Mouse (Mus musculus) lung, postnatal 0 days (tissue): ENCODE measurements around the gene Mmd2. TPM values are rescaled to one million over a fixed set of nuclear protein-coding genes. Genes with fewer than 3 reads are reported as not detected.

ENCODE experiments used
- ATAC-seq: fragments of 200-750 bp; cut with Nextera tagmentation; 2 replicates; pipeline ENCODE4 v1.8.0; 2017; ENCODE audit warnings: moderate library complexity
- DNase-seq: peaks from one replicate; pipeline ENCODE4 v3.0.0-alpha.2; 2016; ENCODE audit warnings: low spot score
- H3K27ac ChIP-seq: fragments of 300-500 bp; sonication (generic); 2 replicates; pipeline ENCODE4 v1.5.1; 2014; ENCODE audit warnings: antibody characterized with exemption, mild to moderate bottlenecking, low read length, mixed read lengths
- H3K27me3 ChIP-seq: fragments of 300-500 bp; sonication (generic); replicated peaks from 2 replicates; pipeline ENCODE4 v1.6.1; 2014; ENCODE audit warnings: low read length, mixed read lengths; ENCODE audit not compliant: insufficient read depth
- H3K36me3 ChIP-seq: fragments of 300-500 bp; sonication (generic); 2 replicates; pipeline ENCODE4 v1.6.1; 2014; ENCODE audit warnings: low read length, mixed read lengths; ENCODE audit not compliant: insufficient read depth
- H3K4me1 ChIP-seq: fragments of 300-500 bp; sonication (generic); 2 replicates; pipeline ENCODE4 v1.6.1; 2014; ENCODE audit warnings: antibody characterized with exemption, low read depth, low read length, mixed read lengths; ENCODE audit not compliant: insufficient read depth
- H3K4me2 ChIP-seq: fragments of 300-500 bp; sonication (generic); replicated peaks from 2 replicates; pipeline ENCODE4 v1.6.1; 2014; ENCODE audit warnings: low read depth, mild to moderate bottlenecking, low read length, moderate library complexity, mixed read lengths
- H3K4me3 ChIP-seq: fragments of 300-500 bp; sonication (generic); 2 replicates; pipeline ENCODE4 v1.5.1; 2014; ENCODE audit warnings: low read depth, low read length
- H3K9ac ChIP-seq: fragments of 300-500 bp; sonication (generic); replicated peaks from 2 replicates; pipeline ENCODE4 v1.6.1; 2014; ENCODE audit warnings: low read depth, mild to moderate bottlenecking
- H3K9me3 ChIP-seq: fragments of 300-500 bp; sonication (generic); 2 replicates; pipeline ENCODE4 v1.6.1; 2016; ENCODE audit warnings: low read length, mixed read lengths
- CTCF ChIP-seq: IDR thresholded peaks from 2 replicates; pipeline ENCODE4 v1.5.1; 2016; ENCODE audit warnings: antibody characterized with exemption, mild to moderate bottlenecking
- EP300 ChIP-seq: IDR thresholded peaks from 2 replicates; pipeline ENCODE4 v1.6.1; 2016; ENCODE audit warnings: antibody characterized with exemption, mild to moderate bottlenecking, control low read depth
- WGBS: fragments of 180-500 bp; shearing (Covaris S2); extraction: QIAGEN DNeasy Blood & Tissue Kit; methylation state at CpG from one replicate; pipeline ENCODE4 v1.1.7; 2014; 5-methylcytosine and 5-hydroxymethylcytosine counted together
- polyA plus RNA-seq: library from polyadenylated mRNA; unstranded; fragments of >200 nt; fragmentation: Nextera tagmentation; extraction: Ambion mirVana; gene quantifications from 2 replicates; pipeline ENCODE4 v1.2.1, GENCODE M21; 2015

Mmd2 gene
- polyA plus RNA-seq, 1 experiment from 2014 or later = not detected

GRCm38 (mm10) chr5:142614513-142614912 is 5.9 kb upstream of the Mmd2 start:
- 47% methylated on average over 3 of the region's 3 CpGs for WGBS
- Histone ChIP-seq H3K27me3 (no peaks in the 10 kb centered on the region), H3K4me3 (no peak overlapping the region), H3K9ac (no peak overlapping the region), H3K36me3 (no peaks in the 10 kb centered on the region), H3K9me3 (no peaks in the 10 kb centered on the region), H3K4me1 (no peaks in the 10 kb centered on the region), H3K4me2 (no peak overlapping the region), H3K27ac (no peak overlapping the region)
- TF ChIP-seq CTCF (no peak), EP300 (no peak)
- DNase-seq (no peak), ATAC-seq (no peak)

GRCm38 (mm10) chr5:142610362-142610761 is 1.8 kb upstream of the Mmd2 start:
- H3K9ac ChIP-seq = no peak overlapping the region
- DNase-seq (no peak), ATAC-seq (no peak)
- H3K4me1 ChIP-seq = no peaks in the 10 kb centered on the region
- 69% methylated on average over 4 of the region's 4 CpGs for WGBS
- no peaks in the 10 kb centered on the region for H3K36me3 ChIP-seq
- TF ChIP-seq EP300 (no peak), CTCF (no peak)
- 0 out of 2 replicates have a peak, but pooled peaks cover 4% of the 10 kb centered on the region for H3K27me3 ChIP-seq
- no peak overlapping the region for H3K4me2 ChIP-seq
- no peak overlapping the region for H3K27ac ChIP-seq
- no peak overlapping the region for H3K4me3 ChIP-seq
- H3K9me3 ChIP-seq = no peaks in the 10 kb centered on the region

DNA sequence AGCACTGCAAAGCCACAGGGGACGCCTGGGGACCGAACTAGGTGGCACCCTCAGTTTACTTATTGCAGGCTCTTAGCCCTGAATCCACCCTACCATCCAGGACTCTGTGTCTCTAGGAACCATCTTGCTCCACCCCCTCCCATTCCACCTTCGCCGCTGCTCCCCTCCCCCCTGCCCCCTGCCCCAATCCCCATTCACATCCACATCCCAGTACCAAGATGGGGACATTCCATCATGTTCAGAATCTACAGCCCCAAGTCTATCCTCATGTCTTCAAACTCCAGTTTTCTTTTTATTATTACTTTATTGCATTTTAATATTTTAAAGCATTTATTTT is 357 bp upstream of the Mmd2 start:
- Histone ChIP-seq H3K9ac (no peak overlapping the region), H3K9me3 (no peaks in the 10 kb centered on the region), H3K27ac (no peak overlapping the region), H3K4me1 (no peaks in the 10 kb centered on the region), H3K27me3 (0 out of 2 replicates have a peak, but pooled peaks cover 4% of the 10 kb centered on the region), H3K36me3 (no peaks in the 10 kb centered on the region), H3K4me3 (0 out of 2 replicates have a peak overlapping the region, but pooled peaks have one; percentile 12), H3K4me2 (peak overlapping the region; percentile 40)
- no peak for ATAC-seq
- WGBS = 5% methylated on average over 4 of the region's 4 CpGs
- no peak for DNase-seq
- no peak for TF ChIP-seq CTCF
- no peak for TF ChIP-seq EP300

GRCm38 (mm10) chr5:142605288-142605687 is 3.3 kb downstream of the Mmd2 start:
- no peaks in the 10 kb centered on the region for H3K36me3 ChIP-seq
- ATAC-seq = no peak
- no peak overlapping the region for H3K4me3 ChIP-seq
- no peaks in the 10 kb centered on the region for H3K9me3 ChIP-seq
- no peak overlapping the region for H3K4me2 ChIP-seq
- no peak for DNase-seq
- WGBS = 87% methylated on average over 12 of the region's 12 CpGs
- no peak overlapping the region for H3K27ac ChIP-seq
- H3K27me3 ChIP-seq = 0 out of 2 replicates have a peak, but pooled peaks cover 4% of the 10 kb centered on the region
- TF ChIP-seq EP300 = no peak
- TF ChIP-seq CTCF = no peak
- no peaks in the 10 kb centered on the region for H3K4me1 ChIP-seq
- no peak overlapping the region for H3K9ac ChIP-seq

DNA sequence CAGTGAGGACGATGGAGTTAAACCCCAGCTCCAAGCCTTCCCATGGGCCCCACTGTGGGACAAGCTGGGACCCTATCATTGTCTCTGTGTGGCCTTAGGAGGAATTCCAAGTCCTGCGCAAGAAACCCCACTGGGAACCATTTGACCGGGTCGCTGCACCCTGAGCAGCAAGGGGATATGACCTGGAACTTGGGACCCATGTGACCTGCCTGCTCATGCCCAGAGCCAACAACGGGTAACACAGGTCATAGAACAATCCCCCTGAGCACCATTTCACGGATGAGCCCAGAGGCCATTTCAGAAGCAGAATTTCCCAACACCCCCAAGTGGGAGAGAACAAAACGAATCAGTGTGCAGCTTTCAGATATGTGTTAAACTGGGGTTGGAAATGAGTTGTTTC is 4.2 kb downstream of the Mmd2 start:
- WGBS = 83% methylated on average over 7 of the region's 7 CpGs
- no peaks in the 10 kb centered on the region for H3K4me1 ChIP-seq
- H3K4me3 ChIP-seq = no peak overlapping the region
- 0 out of 2 replicates have a peak, but pooled peaks cover 4% of the 10 kb centered on the region for H3K27me3 ChIP-seq
- H3K36me3 ChIP-seq = no peaks in the 10 kb centered on the region
- ATAC-seq (no peak), DNase-seq (no peak)
- no peaks in the 10 kb centered on the region for H3K9me3 ChIP-seq
- H3K9ac ChIP-seq = no peak overlapping the region
- no peak for TF ChIP-seq CTCF
- TF ChIP-seq EP300 = no peak
- no peak overlapping the region for H3K27ac ChIP-seq
- H3K4me2 ChIP-seq = no peak overlapping the region

- Histone ChIP-seq H3K4me2 (no peak overlapping the region), H3K36me3 (no peaks in the 10 kb centered on the region), H3K27me3 (no peaks in the 10 kb centered on the region), H3K9me3 (no peaks in the 10 kb centered on the region), H3K4me1 (no peaks in the 10 kb centered on the region), H3K27ac (no peak overlapping the region), H3K4me3 (no peak overlapping the region), H3K9ac (no peak overlapping the region)
- TF ChIP-seq CTCF = no peak
- no peak for TF ChIP-seq EP300
- ATAC-seq (no peak), DNase-seq (no peak)
- 58% methylated on average over 6 of the region's 6 CpGs for WGBS
Observed at GRCm38 (mm10) chr5:142597648-142598390, 10.8 kb downstream of the Mmd2 start.
